In the genomic region with DNA sequence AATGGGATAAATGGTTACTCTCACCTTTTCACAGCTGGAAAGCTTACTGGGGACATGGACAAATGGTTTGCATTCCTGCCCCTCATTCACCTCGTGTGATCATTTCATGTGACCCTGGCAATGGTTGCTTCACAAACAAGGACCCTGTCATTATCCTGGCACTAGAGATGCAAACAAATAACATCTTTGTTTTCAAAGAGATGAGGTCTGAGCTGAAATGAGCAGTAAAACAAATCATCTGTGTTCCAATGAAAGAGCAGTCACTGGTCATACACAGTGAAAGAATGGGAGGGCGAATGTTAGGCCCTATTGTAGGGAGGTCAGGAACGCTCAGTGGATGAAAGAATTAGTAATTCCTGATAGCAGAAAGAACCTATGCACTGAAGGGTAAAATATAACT, we compare ENCODE assay signal across 29 mouse cellular contexts.
DNase-seq lines count a peak whose midpoint lies in the region; ATAC-seq and TF ChIP-seq lines count a peak whose summit lies in the region.
"Had no signal": no experiment of that assay in that cellular context is flagged by ENCODE, and none has a peak within 500 bp of the region (broad histone marks: within the 10 kb centered on the region; RNA-seq: fewer than 3 reads in every experiment).

No protein-coding gene starts in this region.

- TF ChIP-seq CTCF in embryonic fibroblast, embryonic 13.5 days (IDR thresholded peaks at IDR 0.05; ENCODE audit: borderline replicate concordance, insufficient read depth, low read length): no peak
- TF ChIP-seq CTCF in intestine, postnatal 0 days (IDR thresholded peaks at IDR 0.05; ENCODE audit: low read depth): no peak

- H3K4me1 ChIP-seq in embryonic fibroblast, embryonic 13.5 days (ENCODE audit: control insufficient read depth, insufficient read depth, low read length): peaks cover 9% of the 10 kb centered on the region
- H3K4me1 ChIP-seq in intestine, postnatal 0 days (replicated peaks; ENCODE audit: control insufficient read depth, insufficient read depth, low read length): no peaks in the 10 kb centered on the region
- H3K4me1 ChIP-seq: forebrain, embryonic 10.5 days; hindbrain, embryonic 15.5 days; midbrain, embryonic 10.5 days; midbrain, embryonic 15.5 days had no signal

- no peak overlapping the region for H3K9ac ChIP-seq in intestine, postnatal 0 days (ENCODE audit: low read depth, low read length)
- H3K9ac ChIP-seq: embryonic facial prominence, embryonic 12.5 days; forebrain, embryonic 15.5 days; heart, embryonic 13.5 days; hindbrain, embryonic 15.5 days; kidney, embryonic 15.5 days; liver, embryonic 14.5 days; midbrain, embryonic 15.5 days had no signal

- DNase-seq in frontal cortex, postnatal 14 days (ENCODE audit: low spot score in 2 of 2): no peak
- peak; percentile 25 for DNase-seq in left cerebral cortex, adult 11 months (ENCODE audit: low spot score)
- DNase-seq in left cerebral cortex, postnatal 4 days: no peak
- DNase-seq in Muller cell, postnatal 12 days (ENCODE audit: inconsistent ontology term): peak; percentile 39
- DNase-seq: adrenal gland, postnatal 14 days; cerebellum, adult 11-12 months; cerebellum, postnatal 25 days; embryo, embryonic 11 days; kidney, adult 18-20 months; kidney, postnatal 25 days; liver; lung, adult 2 months; right cerebral cortex, postnatal 4 days; thymus, adult 2 months; thymus, postnatal 36 days had no signal

- TF ChIP-seq POLR2A in embryonic fibroblast, embryonic 13.5 days (IDR thresholded peaks at IDR 0.05; ENCODE audit: low read depth, low read length): no peak

- H3K27ac ChIP-seq in embryonic fibroblast, embryonic 13.5 days (ENCODE audit: insufficient read depth, low read length): peak overlapping the region; percentile 75; the same call in 1 of the 2 replicates
- no peak overlapping the region for H3K27ac ChIP-seq in intestine, postnatal 0 days (ENCODE audit: low read depth, low read length)
- H3K27ac ChIP-seq: forebrain, embryonic 10.5 days; forebrain, embryonic 15.5 days; hindbrain, embryonic 15.5 days; kidney, embryonic 15.5 days; liver, embryonic 14.5 days; midbrain, embryonic 10.5 days; midbrain, embryonic 15.5 days; stomach, postnatal 0 days had no signal

- WGBS in intestine, postnatal 0 days: 55% methylated on average over 3 of the region's 3 CpGs

- intact Hi-C loops in left cerebral cortex, postnatal 4 days (cut with DNase I): no loop called here

- no peaks in the 10 kb centered on the region for H3K9me3 ChIP-seq in intestine, postnatal 0 days (ENCODE audit: control insufficient read depth)
- H3K9me3 ChIP-seq: embryonic facial prominence, embryonic 12.5 days; forebrain, embryonic 10.5 days; forebrain, embryonic 15.5 days; heart, embryonic 13.5 days; hindbrain, embryonic 15.5 days; kidney, embryonic 15.5 days; midbrain, embryonic 10.5 days; midbrain, embryonic 15.5 days had no signal

- peak; percentile 82 for ATAC-seq in frontal cortex, adult (ENCODE audit: low TSS enrichment)
- ATAC-seq in intestine, postnatal 0 days: no peak
- ATAC-seq: forebrain, embryonic 15.5 days; inflammation-experienced regulatory T-cells, adult 6 months; midbrain, embryonic 15.5 days had no signal

- no peak overlapping the region for H3K4me2 ChIP-seq in intestine, postnatal 0 days (replicated peaks; ENCODE audit: low read depth)
- H3K4me2 ChIP-seq: embryonic facial prominence, embryonic 12.5 days; forebrain, embryonic 15.5 days; heart, embryonic 13.5 days; hindbrain, embryonic 15.5 days; kidney, embryonic 15.5 days; midbrain, embryonic 15.5 days had no signal

- no peaks in the 10 kb centered on the region for H3K27me3 ChIP-seq in intestine, postnatal 0 days (replicated peaks; ENCODE audit: control insufficient read depth, insufficient read depth, low read length)
- H3K27me3 ChIP-seq: embryonic facial prominence, embryonic 12.5 days; forebrain, embryonic 15.5 days; heart, embryonic 13.5 days; hindbrain, embryonic 15.5 days; kidney, embryonic 15.5 days; midbrain, embryonic 15.5 days had no signal

- no peaks in the 10 kb centered on the region for H3K36me3 ChIP-seq in intestine, postnatal 0 days (ENCODE audit: control insufficient read depth, insufficient read depth)
- H3K36me3 ChIP-seq: embryonic facial prominence, embryonic 12.5 days; forebrain, embryonic 10.5 days; forebrain, embryonic 15.5 days; heart, embryonic 13.5 days; hindbrain, embryonic 15.5 days; kidney, embryonic 15.5 days; midbrain, embryonic 10.5 days; midbrain, embryonic 15.5 days had no signal

- H3K4me3 ChIP-seq in embryonic fibroblast, embryonic 13.5 days (ENCODE audit: insufficient read depth, low read length): no peak overlapping the region
- H3K4me3 ChIP-seq in intestine, postnatal 0 days (ENCODE audit: low read depth, low read length): no peak overlapping the region
- H3K4me3 ChIP-seq: embryonic facial prominence, embryonic 12.5 days; forebrain, embryonic 10.5 days; forebrain, embryonic 15.5 days; heart, embryonic 13.5 days; hindbrain, embryonic 15.5 days; kidney, embryonic 15.5 days; midbrain, embryonic 10.5 days; midbrain, embryonic 15.5 days had no signal

Comparison
In these comparisons a context has a peak if more than half of its experiments do, and no peak if none do; other contexts are left out.
1. DNase-seq: peak in left cerebral cortex, adult 11 months (single experiment) and Muller cell, postnatal 12 days (single experiment); none in frontal cortex, postnatal 14 days (0 of 2) and left cerebral cortex, postnatal 4 days (single experiment).